Mouse (Mus musculus) adipose tissue, adult 10 weeks (tissue): ENCODE data around the gene Prps1. TPM values are rescaled to one million over a fixed set of nuclear protein-coding genes. Genes with fewer than 3 reads are reported as not detected.

Experiments used
- polyA plus RNA-seq: library from polyadenylated mRNA; stranded (reverse); fragments of 350-450 nt; fragmentation: Illumina TruSeq; extraction: RNeasy Lipid Tissue Mini Kit (QIAGEN cat#74804); gene quantifications from one replicate; pipeline ENCODE4 v1.2.3, GENCODE M21; 2014; ENCODE audit warnings: low read depth, low replicate concordance

The Prps1 gene
- polyA plus RNA-seq: 39.0 TPM

GRCm38 (mm10) chrX:140456279-140456731, at the start of gene Prps1:
Gene Prps1 (plus strand): TSS chrX:140456613.

Other genes starting within 250 kb of the Prps1 start
- 0.79 TPM for gene Frmpd3, start 114.3 kb upstream of the Prps1 start, polyA plus RNA-seq
- 103 TPM for gene Tsc22d3, start 144.0 kb downstream of the Prps1 start, polyA plus RNA-seq
- 10.3 TPM for gene Mid2, start 208.0 kb downstream of the Prps1 start, polyA plus RNA-seq